Mouse (Mus musculus) left cerebral cortex, postnatal 25 days (tissue): Measurements from ENCODE around the gene Rap1a. TPM values are rescaled to one million over a fixed set of nuclear protein-coding genes. Genes with fewer than 3 reads are reported as not detected.

Source experiments
- DNase-seq, 2 experiments: peaks; one replicate each; pipeline ENCODE4 v3.0.0; 2022; ENCODE audit warnings: low spot score in 2 of 2, mixed read lengths in 1 of 2
- intact Hi-C: fragments of 180-260 bp; cut with DNase I; formaldehyde crosslinking; loops from one replicate; pipeline ENCODE4 v1.15.1; 2025
- total RNA-seq, 2 experiments: library from RNA; stranded (reverse); gene quantifications; 2 replicates each; pipeline ENCODE4 v1.2.3; 2021

The Rap1a gene
- total RNA-seq: 10 to 100 TPM; 71.5 to 76.4 TPM

- peak; percentile 63 to 78 for DNase-seq
- intact Hi-C loops: loop anchor here (5.0 kb wide), 2 partner anchors 96 to 156 kb away; partner anchors contain the start of gene Wdr77
Measured at GRCm38 (mm10) chr3:105801191-105802166, at the start of gene Rap1a. TSS of gene Rap1a (minus strand) at chr3:105801336.

- DNase-seq: no peak
- intact Hi-C loops: no loop called here
Measured at GRCm38 (mm10) chr3:105846294-105847069, 45.3 kb upstream of the Rap1a start.

- intact Hi-C loops: no loop called here
- DNase-seq: no peak
Measured at GRCm38 (mm10) chr3:105839836-105840235, 38.7 kb upstream of the Rap1a start.

- intact Hi-C loops: no loop called here
- no peak for DNase-seq
Measured at GRCm38 (mm10) chr3:105838655-105839054, 37.5 kb upstream of the Rap1a start.

GRCm38 (mm10) chr3:105836883-105837282 lies 35.7 kb upstream of the Rap1a start:
- intact Hi-C loops: no loop called here
- no peak for DNase-seq

GRCm38 (mm10) chr3:105835875-105836274 lies 34.7 kb upstream of the Rap1a start:
- no peak for DNase-seq
- intact Hi-C loops: no loop called here

- no peak for DNase-seq
Measured at GRCm38 (mm10) chr3:105831584-105831983, 30.4 kb upstream of the Rap1a start.

GRCm38 (mm10) chr3:105825501-105826161 lies 24.5 kb upstream of the Rap1a start:
- DNase-seq: no peak
- intact Hi-C loops: no loop called here

More at GRCm38 (mm10) chr3:105831584-105831983, 30.4 kb upstream of the Rap1a start:
- intact Hi-C loops: no loop called here

GRCm38 (mm10) chr3:105824704-105825103 lies 23.6 kb upstream of the Rap1a start:
- intact Hi-C loops: no loop called here
- DNase-seq: no peak

GRCm38 (mm10) chr3:105824103-105824502 lies 23.0 kb upstream of the Rap1a start:
- DNase-seq: no peak
- intact Hi-C loops: no loop called here

- intact Hi-C loops: no loop called here
- DNase-seq: no peak
Measured at GRCm38 (mm10) chr3:105823609-105824008, 22.5 kb upstream of the Rap1a start.

- intact Hi-C loops: no loop called here
- DNase-seq: no peak
Measured at GRCm38 (mm10) chr3:105821504-105821903, 20.4 kb upstream of the Rap1a start.

- DNase-seq: no peak
- intact Hi-C loops: no loop called here
Measured at GRCm38 (mm10) chr3:105820272-105820671, 19.1 kb upstream of the Rap1a start.

GRCm38 (mm10) chr3:105818130-105819004 lies 17.2 kb upstream of the Rap1a start:
- no peak for DNase-seq
- intact Hi-C loops: no loop called here

- DNase-seq: no peak
- intact Hi-C loops: no loop called here
Measured at GRCm38 (mm10) chr3:105816089-105816488, 15.0 kb upstream of the Rap1a start.

GRCm38 (mm10) chr3:105815236-105815904 lies 14.2 kb upstream of the Rap1a start:
- intact Hi-C loops: no loop called here
- no peak for DNase-seq

GRCm38 (mm10) chr3:105811146-105811545 lies 10.0 kb upstream of the Rap1a start:
- intact Hi-C loops: no loop called here
- no peak for DNase-seq
